Mouse (Mus musculus) embryonic facial prominence, embryonic 14.5 days (tissue): ENCODE measurements around the gene Olfr1201. TPM values are rescaled to one million over a fixed set of nuclear protein-coding genes. Genes with fewer than 3 reads are reported as not detected.

ENCODE experiments used
- ATAC-seq: fragments of 200-750 bp; cut with Nextera tagmentation; 2 replicates; pipeline ENCODE4 v1.8.0; 2017; ENCODE audit warnings: low read depth, moderate number of reproducible peaks, moderate TSS enrichment
- DNase-seq: peaks from one replicate; pipeline ENCODE4 v3.0.0-alpha.2; 2015; ENCODE audit warnings: low spot score
- H3K27ac ChIP-seq: fragments of 300-500 bp; sonication (generic); replicated peaks from 2 replicates; pipeline ENCODE4 v1.5.1; 2014; ENCODE audit warnings: low read depth, mild to moderate bottlenecking, low read length, moderate library complexity
- H3K27me3 ChIP-seq: fragments of 300-500 bp; sonication (generic); replicated peaks from 2 replicates; pipeline ENCODE4 v1.6.1; 2014; ENCODE audit warnings: low read length; ENCODE audit not compliant: control insufficient read depth, insufficient read depth
- H3K36me3 ChIP-seq: fragments of 300-500 bp; sonication (generic); 2 replicates; pipeline ENCODE4 v1.6.1; 2014; ENCODE audit warnings: low read length, mixed read lengths; ENCODE audit not compliant: control insufficient read depth, insufficient read depth
- H3K4me1 ChIP-seq: fragments of 300-500 bp; sonication (generic); 2 replicates; pipeline ENCODE4 v1.6.1; 2014; ENCODE audit warnings: antibody characterized with exemption, low read length; ENCODE audit not compliant: control insufficient read depth, insufficient read depth
- H3K4me2 ChIP-seq: fragments of 300-500 bp; sonication (generic); 2 replicates; pipeline ENCODE4 v1.6.1; 2014; ENCODE audit warnings: low read depth, mild to moderate bottlenecking, low read length, moderate library complexity, mixed read lengths
- H3K4me3 ChIP-seq: fragments of 300-500 bp; sonication (generic); 2 replicates; pipeline ENCODE4 v1.5.1; 2014; ENCODE audit warnings: low read depth, mild to moderate bottlenecking, low read length
- H3K9ac ChIP-seq: fragments of 300-500 bp; sonication (generic); 2 replicates; pipeline ENCODE4 v1.6.1; 2014; ENCODE audit warnings: low read depth, mild to moderate bottlenecking, low read length, moderate library complexity, mixed read lengths
- H3K9me3 ChIP-seq: fragments of 300-500 bp; sonication (generic); 2 replicates; pipeline ENCODE4 v1.6.1; 2016; ENCODE audit warnings: low read length; ENCODE audit not compliant: control insufficient read depth
- WGBS: fragments of 180-500 bp; shearing (Covaris S2); extraction: QIAGEN DNeasy Blood & Tissue Kit; methylation state at CpG from one replicate; pipeline ENCODE4 v1.1.7; 2014; 5-methylcytosine and 5-hydroxymethylcytosine counted together
- polyA plus RNA-seq: library from polyadenylated mRNA; unstranded; fragments of >200 nt; fragmentation: Nextera tagmentation; extraction: Ambion mirVana; gene quantifications from 2 replicates; pipeline ENCODE4 v1.2.1, GENCODE M21; 2014

Olfr1201 gene
- polyA plus RNA-seq, result not detected in 2 replicates

DNA sequence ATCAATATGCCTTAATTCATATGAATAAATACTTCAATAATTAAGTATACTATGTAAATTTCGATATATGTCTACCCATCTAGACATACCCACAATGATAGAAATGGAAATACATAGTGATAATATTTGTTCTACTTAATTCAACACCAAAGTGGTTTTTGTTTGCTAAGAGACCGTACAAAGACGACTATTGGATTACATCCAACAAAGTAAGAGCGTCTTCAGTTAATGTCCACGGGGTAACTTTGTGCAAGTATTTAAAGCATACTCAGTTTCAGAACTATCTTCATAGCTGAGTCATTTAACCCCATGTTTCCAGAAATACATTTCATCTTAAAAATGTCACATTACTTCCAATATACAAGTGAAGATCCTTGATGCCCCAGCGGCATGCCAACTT, at the start of gene Olfr1201:
Gene Olfr1201, plus strand, starts transcription at position 301 of the 400 bp plus-strand sequence.
- no peak within 1 kb of the TSS for H3K4me2 ChIP-seq
- H3K4me1 ChIP-seq, result no peaks in the 10 kb centered on the region
- WGBS, result 78% methylated on average over 6 of the region's 6 CpGs
- DNase-seq (no peak), ATAC-seq (no peak)
- no peak within 1 kb of the TSS for H3K9ac ChIP-seq
- no peaks in the 10 kb centered on the region for H3K9me3 ChIP-seq
- H3K4me3 ChIP-seq, result no peak within 1 kb of the TSS
- H3K36me3 ChIP-seq, result no peaks in the 10 kb centered on the region
- no peak within 1 kb of the TSS for H3K27ac ChIP-seq
- H3K27me3 ChIP-seq, result no peaks in the 10 kb centered on the region

DNA sequence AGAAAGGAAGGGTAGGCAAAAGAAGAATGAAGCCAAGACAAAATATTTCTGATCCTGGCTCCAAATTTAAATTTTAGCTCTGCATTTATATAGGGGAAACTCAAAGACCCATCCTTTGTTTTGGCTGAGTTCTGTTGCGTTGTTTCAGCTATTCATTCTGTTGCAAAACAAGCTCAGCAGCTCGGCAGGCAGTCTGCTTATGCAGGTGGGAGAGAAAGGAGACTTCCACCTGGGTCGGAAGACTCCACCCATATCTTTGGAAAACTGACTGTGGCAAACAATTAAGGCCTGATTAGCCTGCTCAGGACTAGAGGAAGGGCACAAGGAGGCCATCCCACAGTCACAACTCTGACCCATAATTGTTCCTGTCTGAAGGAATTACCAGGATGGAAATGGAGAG, 49.5 kb upstream of the Olfr1201 start:
- 65% methylated on average over 3 of the region's 3 CpGs for WGBS
- no peaks in the 10 kb centered on the region for H3K9me3 ChIP-seq
- no peak overlapping the region for H3K4me2 ChIP-seq
- no peak overlapping the region for H3K9ac ChIP-seq
- no peaks in the 10 kb centered on the region for H3K27me3 ChIP-seq
- no peak for ATAC-seq
- no peaks in the 10 kb centered on the region for H3K4me1 ChIP-seq
- H3K4me3 ChIP-seq, result no peak overlapping the region
- no peak for DNase-seq
- H3K36me3 ChIP-seq, result no peaks in the 10 kb centered on the region
- H3K27ac ChIP-seq, result no peak overlapping the region

DNA sequence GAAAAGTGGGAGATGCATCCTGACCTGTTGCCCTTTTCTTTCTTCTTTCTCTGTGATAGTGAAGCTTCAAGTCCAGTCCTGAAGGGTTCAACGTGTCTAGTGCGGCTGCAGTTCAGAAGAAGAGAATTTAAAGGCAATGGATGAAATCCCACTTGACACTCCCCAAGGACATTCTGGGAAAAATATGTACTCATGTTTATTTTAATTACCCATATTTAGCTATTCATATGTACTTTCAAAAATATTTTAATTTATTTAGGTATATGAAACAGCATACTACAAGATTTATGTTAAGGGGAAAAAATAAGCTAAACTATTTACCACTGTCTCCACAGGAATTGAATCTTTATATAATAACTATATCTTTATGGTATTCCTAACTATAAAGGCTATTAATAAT, 41.6 kb upstream of the Olfr1201 start, which contains the start of gene Olfr1198:
Gene Olfr1198, minus strand, starts transcription at position 101 of the 400 bp plus-strand sequence.
- no peaks in the 10 kb centered on the region for H3K9me3 ChIP-seq
- no peak within 1 kb of the TSS for H3K27ac ChIP-seq
- H3K9ac ChIP-seq, result no peak within 1 kb of the TSS
- no peak for ATAC-seq
- H3K4me3 ChIP-seq, result no peak within 1 kb of the TSS
- DNase-seq, result no peak
- no peak within 1 kb of the TSS for H3K4me2 ChIP-seq
- no peaks in the 10 kb centered on the region for H3K36me3 ChIP-seq
- 94% methylated on average over 2 of the region's 2 CpGs for WGBS
- H3K4me1 ChIP-seq, result no peaks in the 10 kb centered on the region
- no peaks in the 10 kb centered on the region for H3K27me3 ChIP-seq

DNA sequence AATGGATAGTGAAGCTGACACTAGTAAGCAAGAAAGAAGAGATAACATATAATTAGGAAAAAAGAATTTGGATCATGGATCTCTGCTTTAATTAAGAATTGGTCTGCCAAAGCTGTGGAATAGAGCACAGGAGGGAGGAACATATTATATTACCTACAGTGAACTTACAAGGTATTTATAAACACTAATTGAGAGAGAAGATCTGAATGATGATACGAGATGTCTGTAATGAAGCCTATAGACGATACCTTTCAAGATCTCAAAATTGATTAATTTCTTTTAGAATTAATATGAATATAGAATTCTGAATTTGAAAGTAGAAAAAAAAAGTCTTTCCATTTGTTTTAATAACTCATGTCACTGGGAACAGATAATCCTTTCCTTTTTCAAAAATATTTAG, 32.5 kb upstream of the Olfr1201 start, which contains the start of gene Olfr1199:
Gene Olfr1199, minus strand, starts transcription at position 101 of the 400 bp plus-strand sequence.
- Histone ChIP-seq H3K4me1 (no peaks in the 10 kb centered on the region), H3K9ac (no peak within 1 kb of the TSS), H3K27me3 (no peaks in the 10 kb centered on the region), H3K27ac (no peak within 1 kb of the TSS), H3K4me2 (no peak within 1 kb of the TSS), H3K36me3 (no peaks in the 10 kb centered on the region), H3K4me3 (no peak within 1 kb of the TSS), H3K9me3 (no peaks in the 10 kb centered on the region)
- no peak for DNase-seq
- 88% methylated on average over 2 of the region's 2 CpGs for WGBS
- no peak for ATAC-seq

DNA sequence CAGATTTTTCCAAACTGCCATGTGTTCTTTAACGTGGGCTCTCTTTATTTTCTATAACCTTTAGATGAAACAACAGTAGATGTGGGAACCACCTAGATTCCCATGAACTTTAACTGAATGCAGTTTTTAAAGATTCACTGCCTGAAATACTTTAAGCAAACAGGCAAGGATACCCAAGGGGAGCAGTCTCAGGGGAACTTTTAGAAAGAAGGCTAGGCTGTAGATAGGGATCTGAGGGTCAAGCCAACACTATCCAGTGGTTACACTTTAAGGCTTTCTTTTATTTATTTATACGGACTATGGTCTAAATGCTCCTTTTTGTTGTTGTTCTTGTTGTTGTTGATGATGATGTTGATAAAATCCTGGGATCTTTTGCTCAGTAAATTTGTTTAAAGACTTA, 22.4 kb upstream of the Olfr1201 start, which contains the start of gene Olfr1200:
Gene Olfr1200, minus strand, starts transcription at position 101 of the 400 bp plus-strand sequence.
- Histone ChIP-seq H3K9me3 (no peaks in the 10 kb centered on the region), H3K36me3 (no peaks in the 10 kb centered on the region), H3K9ac (no peak within 1 kb of the TSS), H3K4me3 (no peak within 1 kb of the TSS), H3K27me3 (no peaks in the 10 kb centered on the region), H3K4me2 (no peak within 1 kb of the TSS), H3K27ac (no peak within 1 kb of the TSS), H3K4me1 (no peaks in the 10 kb centered on the region)
- no peak for ATAC-seq
- DNase-seq, result no peak
- 73% methylated on average over 2 of the region's 2 CpGs for WGBS

DNA sequence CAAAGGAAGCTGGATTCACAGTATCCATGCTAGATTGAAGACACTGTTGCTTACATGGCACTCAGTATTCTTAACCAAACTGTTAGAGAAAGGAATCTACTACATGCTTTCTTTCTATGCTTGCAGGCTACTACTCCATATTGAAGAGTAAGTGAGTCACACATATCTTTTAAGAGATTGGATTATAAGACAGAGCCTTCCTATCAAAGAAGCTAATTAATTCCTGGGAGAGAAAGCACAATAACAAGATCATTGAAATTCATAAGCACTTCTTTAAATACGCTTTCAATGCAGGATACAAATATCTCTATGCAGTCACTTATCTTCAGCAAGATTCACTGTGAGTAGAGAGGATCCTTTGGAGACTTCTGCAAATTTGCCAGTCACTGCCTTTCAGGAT, 21.4 kb downstream of the Olfr1201 start, which contains the start of gene Olfr1202:
Gene Olfr1202, plus strand, starts transcription at position 301 of the 400 bp plus-strand sequence.
- H3K36me3 ChIP-seq, result no peaks in the 10 kb centered on the region
- H3K9ac ChIP-seq, result no peak within 1 kb of the TSS
- H3K27me3 ChIP-seq, result no peaks in the 10 kb centered on the region
- ATAC-seq (no peak), DNase-seq (no peak)
- H3K9me3 ChIP-seq, result no peaks in the 10 kb centered on the region
- H3K27ac ChIP-seq, result no peak within 1 kb of the TSS
- no peak within 1 kb of the TSS for H3K4me2 ChIP-seq
- no peaks in the 10 kb centered on the region for H3K4me1 ChIP-seq
- WGBS, result 79% methylated on average over 1 of the region's 1 CpGs
- no peak within 1 kb of the TSS for H3K4me3 ChIP-seq

DNA sequence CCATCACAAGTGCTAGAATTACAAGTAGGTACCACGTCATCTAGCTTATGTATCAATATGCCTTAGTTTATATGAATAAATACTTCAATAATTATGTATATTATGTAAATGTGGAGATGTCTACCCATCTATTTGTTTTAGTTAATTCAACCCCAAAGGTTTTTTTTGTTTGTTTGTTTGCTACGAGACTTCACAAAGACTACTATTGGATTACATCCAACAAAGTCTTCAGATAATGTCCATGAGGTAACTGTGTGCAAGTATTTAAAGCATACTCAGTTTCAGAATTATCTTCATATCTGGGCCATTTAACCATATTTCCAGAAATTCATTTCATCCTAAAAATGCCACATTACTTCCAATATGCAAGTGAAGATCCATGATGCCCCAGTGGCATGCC, 36.6 kb downstream of the Olfr1201 start, which contains the start of gene Olfr1205:
Gene Olfr1205, plus strand, starts transcription at position 301 of the 400 bp plus-strand sequence.
- no peaks in the 10 kb centered on the region for H3K36me3 ChIP-seq
- H3K9ac ChIP-seq, result no peak within 1 kb of the TSS
- no peak within 1 kb of the TSS for H3K27ac ChIP-seq
- no peak within 1 kb of the TSS for H3K4me3 ChIP-seq
- H3K4me2 ChIP-seq, result no peak within 1 kb of the TSS
- H3K4me1 ChIP-seq, result no peaks in the 10 kb centered on the region
- 82% methylated on average over 2 of the region's 2 CpGs for WGBS
- no peaks in the 10 kb centered on the region for H3K9me3 ChIP-seq
- H3K27me3 ChIP-seq, result no peaks in the 10 kb centered on the region
- DNase-seq, result no peak
- ATAC-seq, result no peak

DNA sequence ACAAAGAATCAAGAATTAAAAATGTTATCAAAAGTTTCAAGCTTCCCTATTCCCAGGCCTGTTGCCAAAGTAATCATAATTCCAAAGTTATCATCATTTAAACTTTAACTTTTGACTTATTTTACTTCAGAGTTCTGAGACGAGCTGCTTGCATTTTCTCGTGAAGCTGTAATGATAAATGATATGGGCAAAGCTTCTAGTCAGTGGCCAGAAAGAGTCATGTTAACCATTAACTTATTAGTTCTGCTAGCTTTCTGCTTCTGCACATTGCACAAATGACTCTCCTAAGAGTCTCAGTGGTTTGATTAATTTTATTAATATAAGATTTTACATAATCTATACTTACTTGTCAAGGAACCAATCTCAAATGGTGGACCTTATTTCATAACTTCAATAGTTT, 45.6 kb downstream of the Olfr1201 start:
- no peak overlapping the region for H3K9ac ChIP-seq
- no peaks in the 10 kb centered on the region for H3K27me3 ChIP-seq
- H3K4me2 ChIP-seq, result no peak overlapping the region
- H3K27ac ChIP-seq, result no peak overlapping the region
- no peaks in the 10 kb centered on the region for H3K9me3 ChIP-seq
- H3K4me3 ChIP-seq, result no peak overlapping the region
- 65% methylated on average over 2 of the region's 2 CpGs for WGBS
- H3K4me1 ChIP-seq, result no peaks in the 10 kb centered on the region
- H3K36me3 ChIP-seq, result no peaks in the 10 kb centered on the region
- ATAC-seq (no peak), DNase-seq (no peak)
